Comparison of ENCODE assay signal across 8 mouse cellular contexts in genomic region chrX:74281732-74282394, GRCm38 (mm10). TPM values are rescaled to one million over a fixed set of nuclear protein-coding genes. Genes with fewer than 3 reads are reported as not detected.
DNase-seq lines count a peak whose midpoint lies in the region; ATAC-seq and TF ChIP-seq lines count a peak whose summit lies in the region.

Gene Taz (plus strand): TSS chrX:74281912.
Gene Dnase1l1 (minus strand): TSS chrX:74282337.

- peaks cover 15% of the 10 kb centered on the region for H3K4me1 ChIP-seq in E14TG2a.4 (replicated peaks; ENCODE audit: low read depth, low read length)
- H3K4me1 ChIP-seq in forebrain, embryonic 10.5 days: peaks cover 20% of the 10 kb centered on the region
- peaks cover 2 to 5% of the 10 kb centered on the region in 2 experiments; a peak in 3 of 4 replicates for H3K4me1 ChIP-seq in heart, embryonic 14.5 days (ENCODE audit: control insufficient read depth in 2 of 2, insufficient read depth in 2 of 2, low read length in 2 of 2)
- H3K4me1 ChIP-seq in kidney, postnatal 0 days (replicated peaks; ENCODE audit: insufficient read depth, low read length): no peaks in the 10 kb centered on the region
- peaks cover 5% of the 10 kb centered on the region for H3K4me1 ChIP-seq in liver, embryonic 16.5 days (ENCODE audit: control insufficient read depth, low read depth, low read length)
- no peaks in the 10 kb centered on the region; the same call in 1 of the 2 replicates for H3K4me1 ChIP-seq in neural tube, embryonic 11.5 days (ENCODE audit: control insufficient read depth, insufficient read depth, low read length)
- H3K4me1 ChIP-seq in testis, adult 2 months (ENCODE audit: control insufficient read depth, insufficient read depth, low read length): no peaks in the 10 kb centered on the region; the same call in 1 of the 2 replicates

- H3K4me3 ChIP-seq in E14TG2a.4 (replicated peaks; ENCODE audit: low read length): peak within 1 kb of the TSS; percentile 86
- H3K4me3 ChIP-seq in forebrain, embryonic 10.5 days: peak within 1 kb of the TSS; percentile 69
- peak within 1 kb of the TSS; percentile 51 to 54 for H3K4me3 ChIP-seq in heart, embryonic 14.5 days (ENCODE audit: control insufficient read depth in 1 of 2, insufficient read depth in 1 of 2, low read depth in 1 of 2, low read length in 2 of 2)
- peak within 1 kb of the TSS; percentile 57 for H3K4me3 ChIP-seq in kidney, postnatal 0 days (replicated peaks; ENCODE audit: low read depth, low read length)
- peak within 1 kb of the TSS; percentile 71 for H3K4me3 ChIP-seq in liver, embryonic 16.5 days (ENCODE audit: low read depth, low read length)
- H3K4me3 ChIP-seq in neural tube, embryonic 11.5 days (ENCODE audit: low read depth, low read length): peak within 1 kb of the TSS; percentile 57
- peak within 1 kb of the TSS; percentile 88 for H3K4me3 ChIP-seq in testis, adult 2 months (ENCODE audit: control insufficient read depth, low read depth, low read length)

- TF ChIP-seq CTCF in E14TG2a.4 (conservative IDR thresholded peaks at IDR 0.05; ENCODE audit: low read length): no peak
- peak; percentile 25; the same call in 1 of the 2 replicates for TF ChIP-seq CTCF in kidney, postnatal 0 days (IDR thresholded peaks at IDR 0.05; ENCODE audit: low read depth)
- no peak for TF ChIP-seq CTCF in testis, adult 2 months (IDR thresholded peaks at IDR 0.05; ENCODE audit: control insufficient read depth, insufficient read depth, insufficient replicate concordance, low read depth, low read length)

- peak within 1 kb of the TSS; percentile 88 for H3K27ac ChIP-seq in forebrain, embryonic 10.5 days
- peak within 1 kb of the TSS; percentile 88 to 92 for H3K27ac ChIP-seq in heart, embryonic 14.5 days (replicated peaks in 1 of 2; ENCODE audit: control insufficient read depth in 1 of 2, insufficient read depth in 1 of 2, low read depth in 2 of 2, low read length in 2 of 2)
- peak within 1 kb of the TSS; percentile 88 for H3K27ac ChIP-seq in kidney, postnatal 0 days
- H3K27ac ChIP-seq in liver, embryonic 16.5 days (ENCODE audit: low read length): peak within 1 kb of the TSS; percentile 94
- H3K27ac ChIP-seq in neural tube, embryonic 11.5 days (ENCODE audit: low read depth, low read length): 0 out of 2 replicates have a peak within 1 kb of the TSS, but pooled peaks have one; percentile 3
- peak within 1 kb of the TSS; percentile 77 for H3K27ac ChIP-seq in testis, adult 2 months (ENCODE audit: control insufficient read depth, insufficient read depth, low read depth, low read length)

- H3K9me3 ChIP-seq in E14TG2a.4 (ENCODE audit: low read length): no peaks in the 10 kb centered on the region
- H3K9me3 ChIP-seq in forebrain, embryonic 10.5 days: no peaks in the 10 kb centered on the region
- H3K9me3 ChIP-seq in heart, embryonic 14.5 days (ENCODE audit: control insufficient read depth, low read length): no peaks in the 10 kb centered on the region
- no peaks in the 10 kb centered on the region for H3K9me3 ChIP-seq in kidney, postnatal 0 days (replicated peaks; ENCODE audit: low read length)
- no peaks in the 10 kb centered on the region for H3K9me3 ChIP-seq in liver, embryonic 16.5 days (replicated peaks; ENCODE audit: control insufficient read depth, low read length)
- no peaks in the 10 kb centered on the region for H3K9me3 ChIP-seq in neural tube, embryonic 11.5 days (ENCODE audit: control insufficient read depth, low read length)

- DNase-seq in c-Kit-negative CD71-positive TER-119-positive erythroid progenitor cells, embryonic 14.5 days (ENCODE audit: low read depth, low spot score): peak; percentile 73
- DNase-seq in forebrain, embryonic 10.5 days (ENCODE audit: extremely low spot score, low spot score): peak; percentile 50
- peak; percentile 87 for DNase-seq in kidney, postnatal 0 days (ENCODE audit: low spot score)
- peak; percentile 56 for DNase-seq in neural tube, embryonic 11.5 days (ENCODE audit: low spot score)

- peak within 1 kb of the TSS; percentile 78 for H3K9ac ChIP-seq in heart, embryonic 14.5 days (ENCODE audit: low read length)
- peak within 1 kb of the TSS; percentile 76 for H3K9ac ChIP-seq in kidney, postnatal 0 days (ENCODE audit: low read depth, low read length)
- H3K9ac ChIP-seq in liver, embryonic 16.5 days (ENCODE audit: low read depth, low read length): peak within 1 kb of the TSS; percentile 74
- peak within 1 kb of the TSS; percentile 71 for H3K9ac ChIP-seq in neural tube, embryonic 11.5 days (ENCODE audit: low read length)

- H3K27me3 ChIP-seq in E14TG2a.4 (ENCODE audit: insufficient read depth, low read length): no peaks in the 10 kb centered on the region
- H3K27me3 ChIP-seq in forebrain, embryonic 10.5 days (ENCODE audit: poor library complexity, severe bottlenecking): no peaks in the 10 kb centered on the region
- no peaks in the 10 kb centered on the region for H3K27me3 ChIP-seq in heart, embryonic 14.5 days (ENCODE audit: control insufficient read depth, insufficient read depth, low read length)
- no peaks in the 10 kb centered on the region for H3K27me3 ChIP-seq in kidney, postnatal 0 days (ENCODE audit: insufficient read depth, low read length)
- H3K27me3 ChIP-seq in liver, embryonic 16.5 days (ENCODE audit: control insufficient read depth, insufficient read depth, low read depth, low read length): no peaks in the 10 kb centered on the region
- no peaks in the 10 kb centered on the region for H3K27me3 ChIP-seq in neural tube, embryonic 11.5 days (ENCODE audit: control insufficient read depth, insufficient read depth, low read length)
- H3K27me3 ChIP-seq in testis, adult 2 months (ENCODE audit: control insufficient read depth, insufficient read depth, low read length): no peaks in the 10 kb centered on the region

- 19% methylated on average over 16 of the region's 16 CpGs for WGBS in forebrain, embryonic 10.5 days
- WGBS in heart, embryonic 14.5 days: 15% methylated on average over 16 of the region's 16 CpGs
- WGBS in kidney, postnatal 0 days: 27% methylated on average over 16 of the region's 16 CpGs
- 10% methylated on average over 16 of the region's 16 CpGs for WGBS in liver, embryonic 16.5 days (ENCODE audit: insufficient replicate concordance)
- WGBS in neural tube, embryonic 11.5 days: 13% methylated on average over 16 of the region's 16 CpGs

- peak within 1 kb of the TSS; percentile 81 for H3K4me2 ChIP-seq in heart, embryonic 14.5 days (ENCODE audit: low read length)
- peak within 1 kb of the TSS; percentile 77 for H3K4me2 ChIP-seq in kidney, postnatal 0 days (ENCODE audit: low read length)
- H3K4me2 ChIP-seq in liver, embryonic 16.5 days (ENCODE audit: low read depth, low read length): peak within 1 kb of the TSS; percentile 82
- H3K4me2 ChIP-seq in neural tube, embryonic 11.5 days (ENCODE audit: low read depth): peak within 1 kb of the TSS; percentile 65

- peaks cover 21% of the 10 kb centered on the region for H3K36me3 ChIP-seq in E14TG2a.4 (ENCODE audit: insufficient read depth, low read length)
- no peaks in the 10 kb centered on the region for H3K36me3 ChIP-seq in forebrain, embryonic 10.5 days (replicated peaks)
- H3K36me3 ChIP-seq in heart, embryonic 14.5 days (ENCODE audit: control insufficient read depth, insufficient read depth, low read length): peaks cover 6% of the 10 kb centered on the region; the same call in 1 of the 2 replicates
- H3K36me3 ChIP-seq in kidney, postnatal 0 days (ENCODE audit: insufficient read depth, low read length): no peaks in the 10 kb centered on the region
- no peaks in the 10 kb centered on the region; the same call in 1 of the 2 replicates for H3K36me3 ChIP-seq in liver, embryonic 16.5 days (ENCODE audit: control insufficient read depth, insufficient read depth)
- no peaks in the 10 kb centered on the region for H3K36me3 ChIP-seq in neural tube, embryonic 11.5 days (ENCODE audit: control insufficient read depth, insufficient read depth, low read length)
- no peaks in the 10 kb centered on the region for H3K36me3 ChIP-seq in testis, adult 2 months (ENCODE audit: control insufficient read depth, insufficient read depth, low read length)

- TF ChIP-seq POLR2A in testis, adult 2 months (IDR thresholded peaks at IDR 0.05; ENCODE audit: control insufficient read depth, low read depth, low read length): no peak

- ATAC-seq in heart, embryonic 14.5 days (ENCODE audit: insufficient number of reproducible peaks, insufficient read depth, low FRiP score, low read depth): peak; percentile 92
- ATAC-seq in kidney, postnatal 0 days (replicated peaks; ENCODE audit: low FRiP score, low read depth): peak; percentile 90
- peak; percentile 97 for ATAC-seq in liver, embryonic 16.5 days (ENCODE audit: low read depth)
- peak; percentile 66 for ATAC-seq in neural tube, embryonic 11.5 days (ENCODE audit: insufficient read depth, low FRiP score, low TSS enrichment)

RNA-seq across cellular contexts. Expression of gene Taz, which starts in this region (rescaled TPM):
- 66.3 and 75.8 TPM in 2 replicates for polyA plus RNA-seq in forebrain, embryonic 10.5 days (2016; fragmentation: Nextera tagmentation; extraction: Ambion mirVana)
- 59.5 and 64.5 TPM in 2 replicates for polyA plus RNA-seq in heart, embryonic 14.5 days (2014; fragmentation: Nextera tagmentation; extraction: Ambion mirVana)
- 90.2 and 91.1 TPM in 2 replicates for polyA plus RNA-seq in kidney, postnatal 0 days (2015; fragmentation: Nextera tagmentation; extraction: Ambion mirVana)
- polyA plus RNA-seq in liver, embryonic 16.5 days (2015; fragmentation: Nextera tagmentation; extraction: Ambion mirVana): 27.8 and 30.2 TPM in 2 replicates
- 56.1 and 58.5 TPM in 2 replicates for polyA plus RNA-seq in neural tube, embryonic 11.5 days (2014; fragmentation: Nextera tagmentation; extraction: Ambion mirVana)
- 17.4 and 20.0 TPM in 2 replicates for polyA plus RNA-seq in testis, adult 2 months (2012; rRNA removed)

RNA-seq across cellular contexts. Expression of gene Dnase1l1, which starts in this region (rescaled TPM):
- 4.5 and 5.1 TPM in 2 replicates for polyA plus RNA-seq in forebrain, embryonic 10.5 days (2016; fragmentation: Nextera tagmentation; extraction: Ambion mirVana)
- 15.2 and 17.3 TPM in 2 replicates for polyA plus RNA-seq in heart, embryonic 14.5 days (2014; fragmentation: Nextera tagmentation; extraction: Ambion mirVana)
- polyA plus RNA-seq in kidney, postnatal 0 days (2015; fragmentation: Nextera tagmentation; extraction: Ambion mirVana): 14.1 and 15.0 TPM in 2 replicates
- 22.0 and 23.6 TPM in 2 replicates for polyA plus RNA-seq in liver, embryonic 16.5 days (2015; fragmentation: Nextera tagmentation; extraction: Ambion mirVana)
- 4.6 and 6.2 TPM in 2 replicates for polyA plus RNA-seq in neural tube, embryonic 11.5 days (2014; fragmentation: Nextera tagmentation; extraction: Ambion mirVana)
- 1.7 and 1.8 TPM in 2 replicates for polyA plus RNA-seq in testis, adult 2 months (2012; rRNA removed)

Comparison
In these comparisons a context has a peak if more than half of its experiments do, and no peak if none do; other contexts are left out.
1. Peak in every context shown above with its lines: DNase-seq, ATAC-seq, H3K4me3 ChIP-seq and H3K27ac ChIP-seq.
2. H3K27ac ChIP-seq: peak in every context shown above with its lines; median percentile 94 in liver, embryonic 16.5 days; 90 in heart, embryonic 14.5 days; 88 in forebrain, embryonic 10.5 days; 88 in kidney, postnatal 0 days; 77 in testis, adult 2 months; 3 in neural tube, embryonic 11.5 days.